Mouse (Mus musculus): Measurements from ENCODE around the gene Ccdc69. TPM values are rescaled to one million over a fixed set of nuclear protein-coding genes. Genes with fewer than 3 reads are reported as not detected.
A peak's percentile ranks its signal among the peaks of the same experiment; 100 is the strongest.

The Ccdc69 gene
- total RNA-seq, 2 experiments from 2014 or later: 9.2 to 11.5 TPM

GRCm38 (mm10) chr11:55050837-55051510 is 27.0 kb downstream of the Ccdc69 start:
- intact Hi-C loops (cut with DNase I): no loop called here
- no peak for DNase-seq

- peak; percentile 70 to 72 for DNase-seq
- intact Hi-C loops (cut with DNase I): loop anchor here (1.0 kb wide), 2 partner anchors 41 to 112 kb away; no protein-coding TSS in a partner anchor
These were observed 31.3 kb downstream of the Ccdc69 start for GRCm38 (mm10) chr11:55046600-55046999.

GRCm38 (mm10) chr11:55041348-55041747 is 36.6 kb downstream of the Ccdc69 start:
- DNase-seq: peak in 1 of 2 experiments; percentile 38
- intact Hi-C loops (cut with DNase I): no loop called here

GRCm38 (mm10) chr11:55039591-55039990 is 38.3 kb downstream of the Ccdc69 start:
- intact Hi-C loops (cut with DNase I): loop anchor here (1.0 to 2.0 kb wide), 3 partner anchors 17 to 109 kb away; no protein-coding TSS in a partner anchor
- peak; percentile 84 to 90 for DNase-seq

GRCm38 (mm10) chr11:55036601-55037000 is 41.3 kb downstream of the Ccdc69 start:
- DNase-seq: no peak
- intact Hi-C loops (cut with DNase I): no loop called here

- intact Hi-C loops (cut with DNase I): loop anchor here (5.0 kb wide), 1 partner anchor 156 kb away; no protein-coding TSS in a partner anchor
- DNase-seq: peak; percentile 90 to 91
These were observed 44.8 kb downstream of the Ccdc69 start, which contains the start of gene Anxa6 for GRCm38 (mm10) chr11:55033040-55033660. Gene Anxa6, minus strand, starts transcription at chr11:55033445.

- peak in 1 of 2 experiments; percentile 27 for DNase-seq
- intact Hi-C loops (cut with DNase I): loop anchor here (5.0 kb wide), 1 partner anchor 155 kb away; no protein-coding TSS in a partner anchor
These were observed 45.6 kb downstream of the Ccdc69 start for GRCm38 (mm10) chr11:55032286-55032685.

GRCm38 (mm10) chr11:55031991-55032280 is 46.0 kb downstream of the Ccdc69 start:
- peak in 1 of 2 experiments; percentile 34 for DNase-seq
- intact Hi-C loops (cut with DNase I): loop anchor here (5.0 kb wide), 1 partner anchor 155 kb away; no protein-coding TSS in a partner anchor

GRCm38 (mm10) chr11:55031211-55031990 is 46.5 kb downstream of the Ccdc69 start:
- no peak for DNase-seq
- intact Hi-C loops (cut with DNase I): loop anchor here (5.0 kb wide), 1 partner anchor 154 kb away; no protein-coding TSS in a partner anchor

GRCm38 (mm10) chr11:55028509-55028908 is 49.4 kb downstream of the Ccdc69 start:
- intact Hi-C loops (cut with DNase I): no loop called here

GRCm38 (mm10) chr11:55027204-55027855 is 50.6 kb downstream of the Ccdc69 start:
- intact Hi-C loops (cut with DNase I): no loop called here
- no peak for DNase-seq

More at GRCm38 (mm10) chr11:55028509-55028908, 49.4 kb downstream of the Ccdc69 start:
- no peak for DNase-seq

GRCm38 (mm10) chr11:55025896-55026295 is 52.0 kb downstream of the Ccdc69 start:
- DNase-seq: peak; percentile 52 to 71
- intact Hi-C loops (cut with DNase I): no loop called here

- no peak for DNase-seq
- intact Hi-C loops (cut with DNase I): loop anchor here (2.0 kb wide), 1 partner anchor 15 kb away; no protein-coding TSS in a partner anchor
These were observed 54.3 kb downstream of the Ccdc69 start for GRCm38 (mm10) chr11:55023583-55023982.

GRCm38 (mm10) chr11:55023049-55023564 is 54.8 kb downstream of the Ccdc69 start:
- peak; percentile 96 for DNase-seq
- intact Hi-C loops (cut with DNase I): loop anchor here (2.0 kb wide), 1 partner anchor 16 kb away; no protein-coding TSS in a partner anchor

- DNase-seq: no peak
- intact Hi-C loops (cut with DNase I): loop anchor here (2.0 kb wide), 1 partner anchor 16 kb away; no protein-coding TSS in a partner anchor
These were observed 55.4 kb downstream of the Ccdc69 start for GRCm38 (mm10) chr11:55022508-55022907.

- intact Hi-C loops (cut with DNase I): loop anchor here (2.0 kb wide), 1 partner anchor 17 kb away; no protein-coding TSS in a partner anchor
- no peak for DNase-seq
These were observed 56.1 kb downstream of the Ccdc69 start for GRCm38 (mm10) chr11:55021859-55022258.

- DNase-seq: no peak
- intact Hi-C loops (cut with DNase I): no loop called here
These were observed 56.5 kb downstream of the Ccdc69 start for GRCm38 (mm10) chr11:55021458-55021857.

GRCm38 (mm10) chr11:55019711-55020110 is 58.2 kb downstream of the Ccdc69 start:
- intact Hi-C loops (cut with DNase I): no loop called here
- DNase-seq: no peak

- intact Hi-C loops (cut with DNase I): no loop called here
- DNase-seq: no peak
These were observed 59.9 kb downstream of the Ccdc69 start for GRCm38 (mm10) chr11:55018034-55018433.

- no peak for DNase-seq
- intact Hi-C loops (cut with DNase I): no loop called here
These were observed 60.7 kb downstream of the Ccdc69 start for GRCm38 (mm10) chr11:55017201-55017600.

All from heart, postnatal 10 days (tissue).